Mouse (Mus musculus): ENCODE data around the gene Rreb1. TPM values are rescaled to one million over a fixed set of nuclear protein-coding genes. Genes with fewer than 3 reads are reported as not detected.

The Rreb1 gene
- total RNA-seq, 2 experiments from 2014 or later, result 36.2 to 48.7 TPM

DNA sequence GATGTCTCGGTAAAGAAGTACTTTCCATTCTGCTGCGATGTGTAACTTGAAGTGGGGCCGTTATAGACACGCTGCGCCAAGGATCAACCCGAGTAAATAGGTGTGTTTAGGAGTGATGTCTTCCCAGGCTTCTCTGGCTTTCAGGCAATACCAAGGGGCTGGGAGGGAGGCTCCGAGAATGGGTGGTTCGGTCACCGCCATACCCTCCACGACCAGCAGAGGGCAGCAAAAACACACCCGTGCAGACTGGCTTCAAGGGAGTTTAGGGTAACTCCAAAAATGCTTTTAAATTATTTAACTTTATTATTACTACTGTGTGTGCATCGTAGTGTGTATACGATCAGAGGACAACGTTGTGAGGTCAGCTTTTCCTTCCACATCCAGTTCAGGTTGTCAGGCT is 191.1 kb downstream of the Rreb1 start:
- no peak; the same call in none of the 2 replicates for TF ChIP-seq CTCF (IDR thresholded peaks at IDR 0.05)
- DNase-seq (ENCODE audit: extremely low spot score in 1 of 2, low spot score in 2 of 2), result peak; percentile 85 to 96
- no peak overlapping the region for H3K27ac ChIP-seq
- no peak overlapping the region for H3K4me3 ChIP-seq
- intact Hi-C loops (cut with DNase I), result loop anchor here (1.0 kb wide), 1 partner anchor 535 kb away; no protein-coding TSS in a partner anchor

- H3K27ac ChIP-seq, result no peak overlapping the region
- no peak overlapping the region for H3K4me3 ChIP-seq
- no peak for DNase-seq (ENCODE audit: extremely low spot score in 1 of 2, low spot score in 2 of 2)
- no peak for TF ChIP-seq CTCF (IDR thresholded peaks at IDR 0.05)
- intact Hi-C loops (cut with DNase I), result loop anchor here (1.0 to 5.0 kb wide), 2 partner anchors 67 to 536 kb away; partner anchors contain the start of genes Cage1 and Riok1
Measured at GRCm38 (mm10) chr13:37969988-37970387, 191.8 kb downstream of the Rreb1 start.

- Histone ChIP-seq H3K27ac (no peak overlapping the region), H3K4me3 (no peak overlapping the region)
- DNase-seq (ENCODE audit: extremely low spot score in 1 of 2, low spot score in 2 of 2), result no peak
- intact Hi-C loops (cut with DNase I), result loop anchor here (5.0 kb wide), 1 partner anchor 66 kb away; the partner anchor contains the start of genes Cage1 and Riok1
- TF ChIP-seq CTCF (IDR thresholded peaks at IDR 0.05), result peak; percentile 28; the same call in 1 of the 2 replicates
Measured at GRCm38 (mm10) chr13:37970887-37971530, 192.8 kb downstream of the Rreb1 start.

- Histone ChIP-seq H3K27ac (no peak overlapping the region), H3K4me3 (no peak overlapping the region)
- no peak for DNase-seq (ENCODE audit: extremely low spot score in 1 of 2, low spot score in 2 of 2)
- intact Hi-C loops (cut with DNase I), result loop anchor here (5.0 kb wide), 1 partner anchor 63 kb away; the partner anchor contains the start of genes Cage1 and Riok1
- no peak for TF ChIP-seq CTCF (IDR thresholded peaks at IDR 0.05)
Measured at GRCm38 (mm10) chr13:37974036-37974435, 195.8 kb downstream of the Rreb1 start.

DNA sequence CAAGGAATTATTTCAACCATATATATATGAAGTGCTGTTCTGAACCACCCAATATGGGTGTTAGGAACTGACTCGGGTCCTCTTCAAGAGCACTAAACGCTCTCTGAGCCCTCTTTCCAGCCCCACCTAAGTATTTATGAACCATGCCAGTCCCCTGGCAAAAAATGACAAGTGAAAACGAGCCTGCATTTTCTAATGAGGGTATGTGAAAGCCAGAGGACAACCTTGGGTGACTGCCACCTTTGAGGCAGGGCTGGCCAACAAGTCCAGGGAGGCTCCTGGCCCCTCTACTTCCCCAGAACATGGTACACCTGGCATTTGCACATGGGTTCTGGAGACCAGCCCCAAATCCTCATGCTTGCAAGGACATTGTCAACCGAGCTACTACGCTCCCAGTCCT is 196.5 kb downstream of the Rreb1 start:
- Histone ChIP-seq H3K4me3 (no peak overlapping the region), H3K27ac (no peak overlapping the region)
- DNase-seq (ENCODE audit: extremely low spot score in 1 of 2, low spot score in 2 of 2), result no peak
- intact Hi-C loops (cut with DNase I), result loop anchor here (5.0 kb wide), 1 partner anchor 63 kb away; the partner anchor contains the start of genes Cage1 and Riok1
- TF ChIP-seq CTCF (IDR thresholded peaks at IDR 0.05), result no peak

GRCm38 (mm10) chr13:37979506-37979905 is 201.3 kb downstream of the Rreb1 start:
- DNase-seq (ENCODE audit: extremely low spot score in 1 of 2, low spot score in 2 of 2), result no peak
- intact Hi-C loops (cut with DNase I), result no loop called here
- H3K4me3 ChIP-seq, result no peak overlapping the region
- no peak for TF ChIP-seq CTCF (IDR thresholded peaks at IDR 0.05)
- H3K27ac ChIP-seq, result no peak overlapping the region

GRCm38 (mm10) chr13:37980346-37980745 is 202.1 kb downstream of the Rreb1 start:
- no peak for DNase-seq (ENCODE audit: extremely low spot score in 1 of 2, low spot score in 2 of 2)
- TF ChIP-seq CTCF (IDR thresholded peaks at IDR 0.05), result no peak
- intact Hi-C loops (cut with DNase I), result no loop called here
- H3K4me3 ChIP-seq, result no peak overlapping the region
- no peak overlapping the region for H3K27ac ChIP-seq

DNA sequence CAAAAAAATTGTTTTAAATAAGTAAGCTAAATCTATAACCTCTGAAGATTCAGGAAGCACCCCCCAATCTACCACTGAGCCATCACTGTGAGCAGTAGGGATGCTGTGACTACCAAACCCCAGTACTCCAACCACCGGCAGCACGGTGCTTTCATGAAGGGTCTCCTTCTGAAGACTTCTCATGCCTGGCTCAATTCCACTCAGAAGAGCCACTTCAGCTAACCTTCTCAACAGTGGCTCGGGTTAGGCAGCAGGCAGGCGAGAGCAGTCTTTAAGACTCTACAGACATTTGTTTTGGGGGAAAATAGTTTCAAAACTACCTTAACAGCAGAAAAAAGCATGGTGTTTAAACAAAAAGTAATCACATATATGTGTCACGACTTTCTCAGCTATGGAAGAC is 202.9 kb downstream of the Rreb1 start:
- no peak for DNase-seq (ENCODE audit: extremely low spot score in 1 of 2, low spot score in 2 of 2)
- intact Hi-C loops (cut with DNase I), result no loop called here

DNA sequence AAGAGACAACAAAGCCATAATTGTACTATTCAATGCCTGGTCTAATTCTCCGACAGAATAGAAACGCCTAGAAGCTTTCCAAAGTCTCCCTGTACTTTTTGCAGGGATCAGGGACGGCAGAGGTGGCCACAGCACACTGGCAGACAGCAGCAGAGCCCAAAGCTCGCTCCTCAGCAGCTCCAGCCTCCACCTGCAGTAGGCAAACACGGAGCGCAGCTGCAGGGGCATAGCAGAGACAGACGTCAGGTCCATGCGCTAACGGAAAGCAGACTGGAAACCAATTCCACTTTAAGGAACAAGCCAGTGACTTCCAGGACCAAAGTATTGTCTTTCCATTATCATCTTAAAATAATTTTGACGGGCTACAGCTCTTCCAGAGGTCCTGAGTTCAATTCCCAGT is 208.0 kb downstream of the Rreb1 start:
- Histone ChIP-seq H3K4me3 (no peak overlapping the region), H3K27ac (no peak overlapping the region)
- no peak for DNase-seq (ENCODE audit: extremely low spot score in 1 of 2, low spot score in 2 of 2)
- no peak for TF ChIP-seq CTCF (IDR thresholded peaks at IDR 0.05)
- intact Hi-C loops (cut with DNase I), result no loop called here

More for the DNA sequence above, 202.9 kb downstream of the Rreb1 start:
- Histone ChIP-seq H3K27ac (no peak overlapping the region), H3K4me3 (no peak overlapping the region)
- no peak for TF ChIP-seq CTCF (IDR thresholded peaks at IDR 0.05)

DNA sequence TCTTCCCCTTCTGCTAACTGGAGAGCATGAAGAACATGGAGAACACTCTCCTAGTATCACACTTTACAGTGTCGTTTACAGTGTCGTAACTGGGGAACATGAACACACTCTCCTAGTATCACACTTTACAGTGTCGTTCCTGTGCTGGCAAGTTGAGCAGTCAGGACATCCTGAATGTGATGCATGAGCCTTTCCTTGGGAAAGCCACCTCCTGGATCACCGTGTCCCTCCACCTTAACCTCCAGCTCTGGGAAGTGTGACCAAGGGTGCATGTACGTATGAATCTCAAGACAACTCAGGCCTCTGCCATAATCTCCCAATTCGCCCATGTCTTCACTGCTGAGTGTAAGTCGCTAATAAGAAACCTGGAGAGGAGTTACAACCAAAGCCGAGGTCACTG is 211.5 kb downstream of the Rreb1 start:
- TF ChIP-seq CTCF (IDR thresholded peaks at IDR 0.05), result no peak
- Histone ChIP-seq H3K4me3 (no peak overlapping the region), H3K27ac (no peak overlapping the region)
- no peak for DNase-seq (ENCODE audit: extremely low spot score in 1 of 2, low spot score in 2 of 2)
- intact Hi-C loops (cut with DNase I), result loop anchor here (5.0 kb wide), 1 partner anchor 213 kb away; the partner anchor contains the start of gene Snrnp48

- no peak for DNase-seq (ENCODE audit: extremely low spot score in 1 of 2, low spot score in 2 of 2)
- intact Hi-C loops (cut with DNase I), result loop anchor here (5.0 kb wide), 1 partner anchor 209 kb away; the partner anchor contains the start of gene Snrnp48
- TF ChIP-seq CTCF (IDR thresholded peaks at IDR 0.05), result no peak
- H3K27ac ChIP-seq, result no peak overlapping the region
- peak overlapping the region; percentile 95 for H3K4me3 ChIP-seq
Measured at GRCm38 (mm10) chr13:37992638-37993371, 214.6 kb downstream of the Rreb1 start.

GRCm38 (mm10) chr13:37993376-37993703 is 215.1 kb downstream of the Rreb1 start:
- Histone ChIP-seq H3K27ac (peak overlapping the region; percentile 94), H3K4me3 (peak overlapping the region; percentile 95)
- no peak for DNase-seq (ENCODE audit: extremely low spot score in 1 of 2, low spot score in 2 of 2)
- intact Hi-C loops (cut with DNase I), result loop anchor here (5.0 kb wide), 1 partner anchor 209 kb away; the partner anchor contains the start of gene Snrnp48
- no peak for TF ChIP-seq CTCF (IDR thresholded peaks at IDR 0.05)
